21 mouse cellular contexts compared by ENCODE assay signal in genomic region chr10:68120011-68120410, GRCm38 (mm10).
A peak's percentile ranks its signal among the peaks of the same experiment; 100 is the strongest.
DNase-seq lines count a peak whose midpoint lies in the region; ATAC-seq and TF ChIP-seq lines count a peak whose summit lies in the region.
"Had no signal": no experiment of that assay in that cellular context is flagged by ENCODE, and none has a peak within 500 bp of the region (broad histone marks: within the 10 kb centered on the region; RNA-seq: fewer than 3 reads in every experiment).

No protein-coding gene starts in this region.

- no peak for TF ChIP-seq CTCF in liver, embryonic 14.5 days (IDR thresholded peaks at IDR 0.05; ENCODE audit: low read depth)

- H3K27me3 ChIP-seq in heart, embryonic 10.5 days (ENCODE audit: insufficient read depth, poor library complexity, severe bottlenecking), result no peaks in the 10 kb centered on the region
- no peaks in the 10 kb centered on the region for H3K27me3 ChIP-seq in liver, embryonic 14.5 days (ENCODE audit: control insufficient read depth, insufficient read depth, low read length)
- no peaks in the 10 kb centered on the region for H3K27me3 ChIP-seq in liver, embryonic 12.5 days (replicated peaks)
- H3K27me3 ChIP-seq: embryonic facial prominence, embryonic 15.5 days; heart, embryonic 12.5 days; hindbrain, embryonic 13.5 days; stomach, embryonic 15.5 days had no signal

- no peaks in the 10 kb centered on the region for H3K9me3 ChIP-seq in heart, embryonic 10.5 days
- no peaks in the 10 kb centered on the region for H3K9me3 ChIP-seq in liver, embryonic 14.5 days (ENCODE audit: control insufficient read depth, low read length)
- H3K9me3 ChIP-seq in liver, embryonic 12.5 days (replicated peaks), result no peaks in the 10 kb centered on the region
- H3K9me3 ChIP-seq: embryonic facial prominence, embryonic 15.5 days; heart, embryonic 12.5 days; hindbrain, embryonic 13.5 days; stomach, embryonic 15.5 days had no signal

- no peak overlapping the region for H3K27ac ChIP-seq in heart, embryonic 10.5 days
- no peak overlapping the region for H3K27ac ChIP-seq in liver, embryonic 14.5 days
- no peak overlapping the region for H3K27ac ChIP-seq in liver, embryonic 12.5 days
- H3K27ac ChIP-seq: embryonic facial prominence, embryonic 15.5 days; hindbrain, embryonic 13.5 days; stomach, embryonic 15.5 days had no signal

- H3K9ac ChIP-seq in liver, embryonic 14.5 days (replicated peaks), result no peak overlapping the region
- no peak overlapping the region for H3K9ac ChIP-seq in liver, embryonic 12.5 days
- H3K9ac ChIP-seq: embryonic facial prominence, embryonic 15.5 days; heart, embryonic 12.5 days; hindbrain, embryonic 13.5 days; stomach, embryonic 15.5 days had no signal

- DNase-seq in heart, embryonic 10.5 days (ENCODE audit: low spot score), result peak; percentile 33
- no peak for DNase-seq in heart, adult 18-20 months
- DNase-seq in liver, embryonic 14.5 days (ENCODE audit: low read depth in 3 of 3, low spot score in 3 of 3), result no peak
- no peak for DNase-seq in spleen, postnatal 10 days (ENCODE audit: low spot score in 2 of 2)
- DNase-seq: adrenal gland, postnatal 10 days; cerebellum, adult 11-12 months; cerebellum, postnatal 14 days; gastrocnemius, postnatal 10 days; kidney, adult 9 months; kidney, postnatal 25 days; left cerebral cortex, postnatal 4 days; lung, adult 18-20 months; lung, postnatal 14 days; right cerebral cortex, postnatal 25 days had no signal

- peak; percentile 53; the same call in 1 of the 2 replicates for ATAC-seq in liver, embryonic 14.5 days (ENCODE audit: insufficient read depth)
- ATAC-seq in liver, embryonic 12.5 days, result no peak
- peak; percentile 36; the same call in 1 of the 2 replicates for ATAC-seq in common myeloid progenitor, adult 5-6 weeks (replicated peaks; ENCODE audit: low read depth, poor library complexity, severe bottlenecking)
- ATAC-seq in megakaryocyte-erythroid progenitor cell, adult 5-6 weeks (replicated peaks; ENCODE audit: low FRiP score, low TSS enrichment, poor library complexity, severe bottlenecking), result peak; percentile 61

- TF ChIP-seq EP300 in liver, embryonic 14.5 days (IDR thresholded peaks at IDR 0.05; ENCODE audit: low read depth), result no peak

- no peak overlapping the region for H3K4me3 ChIP-seq in heart, embryonic 10.5 days
- no peak overlapping the region for H3K4me3 ChIP-seq in liver, embryonic 14.5 days (ENCODE audit: insufficient read depth in 1 of 2, low read depth in 2 of 2, low read length in 2 of 2)
- no peak overlapping the region for H3K4me3 ChIP-seq in liver, embryonic 12.5 days
- H3K4me3 ChIP-seq: embryonic facial prominence, embryonic 15.5 days; heart, embryonic 12.5 days; hindbrain, embryonic 13.5 days; stomach, embryonic 15.5 days had no signal

- H3K4me1 ChIP-seq in heart, embryonic 10.5 days, result peaks cover 26% of the 10 kb centered on the region
- H3K4me1 ChIP-seq in liver, embryonic 14.5 days (replicated peaks; ENCODE audit: control insufficient read depth in 2 of 2, insufficient read depth in 2 of 2, low read length in 1 of 2), result peaks cover 0 to 11% of the 10 kb centered on the region in 2 experiments
- peaks cover 6% of the 10 kb centered on the region; the same call in 1 of the 2 replicates for H3K4me1 ChIP-seq in liver, embryonic 12.5 days
- H3K4me1 ChIP-seq: embryonic facial prominence, embryonic 15.5 days; hindbrain, embryonic 13.5 days; stomach, embryonic 15.5 days had no signal

- 50% methylated on average over 4 of the region's 4 CpGs for WGBS in heart, embryonic 10.5 days
- 22% methylated on average over 4 of the region's 4 CpGs for WGBS in liver, embryonic 14.5 days (ENCODE audit: insufficient replicate concordance)
- WGBS in liver, embryonic 12.5 days (ENCODE audit: insufficient replicate concordance), result 40% methylated on average over 4 of the region's 4 CpGs

- H3K4me2 ChIP-seq in liver, embryonic 14.5 days (ENCODE audit: low read depth), result no peak overlapping the region
- no peak overlapping the region for H3K4me2 ChIP-seq in liver, embryonic 12.5 days
- H3K4me2 ChIP-seq: embryonic facial prominence, embryonic 15.5 days; heart, embryonic 12.5 days; hindbrain, embryonic 13.5 days; stomach, embryonic 15.5 days had no signal

- peaks cover 35% of the 10 kb centered on the region for H3K36me3 ChIP-seq in heart, embryonic 10.5 days
- H3K36me3 ChIP-seq in liver, embryonic 14.5 days (replicated peaks; ENCODE audit: control insufficient read depth, insufficient read depth, low read depth), result no peaks in the 10 kb centered on the region
- H3K36me3 ChIP-seq in liver, embryonic 12.5 days, result peaks cover 13% of the 10 kb centered on the region
